Mouse (Mus musculus): ENCODE data around the gene Tgfbr3l.

Tgfbr3l gene

DNA sequence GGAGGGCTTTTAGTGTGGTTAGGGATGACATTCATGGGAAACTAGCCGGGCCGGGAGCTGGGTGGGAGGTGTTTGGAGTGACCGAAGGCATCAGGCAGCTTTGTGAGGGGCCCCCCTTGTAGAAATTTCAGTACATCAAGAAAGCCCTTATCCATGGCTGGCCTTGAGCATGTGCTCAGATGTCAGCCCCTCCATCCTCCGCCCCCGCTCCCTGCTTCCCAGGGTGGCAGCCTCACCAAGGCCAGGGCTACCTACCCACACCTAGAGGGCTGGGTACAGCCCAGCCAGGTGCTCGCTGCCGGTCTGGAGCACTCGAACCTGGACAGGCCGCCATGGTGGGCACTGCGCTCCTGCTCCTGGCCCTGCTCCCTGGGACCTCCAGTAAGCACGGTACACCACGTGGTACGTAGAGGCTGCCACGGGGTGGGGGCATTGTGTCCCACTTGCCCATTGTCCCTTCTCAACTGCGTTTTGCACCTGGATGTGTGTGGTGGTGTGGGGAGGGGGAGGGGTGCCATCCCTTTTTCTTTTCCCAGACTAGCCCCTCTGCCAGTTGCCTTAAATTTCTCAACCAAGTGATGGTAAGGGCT is at the start of gene Tgfbr3l:
Gene Tgfbr3l, plus strand, starts transcription at position 264 of the 590 bp plus-strand sequence.
- Histone ChIP-seq H3K27me3 (ENCODE audit: control insufficient read depth, insufficient read depth, low read length, poor library complexity, severe bottlenecking) (no peaks in the 10 kb centered on the region), H3K36me3 (ENCODE audit: control insufficient read depth, insufficient read depth, low read length, poor library complexity, severe bottlenecking) (peaks cover 16% of the 10 kb centered on the region)
- DNase-seq (ENCODE audit: low read depth, low spot score): no peak

DNA sequence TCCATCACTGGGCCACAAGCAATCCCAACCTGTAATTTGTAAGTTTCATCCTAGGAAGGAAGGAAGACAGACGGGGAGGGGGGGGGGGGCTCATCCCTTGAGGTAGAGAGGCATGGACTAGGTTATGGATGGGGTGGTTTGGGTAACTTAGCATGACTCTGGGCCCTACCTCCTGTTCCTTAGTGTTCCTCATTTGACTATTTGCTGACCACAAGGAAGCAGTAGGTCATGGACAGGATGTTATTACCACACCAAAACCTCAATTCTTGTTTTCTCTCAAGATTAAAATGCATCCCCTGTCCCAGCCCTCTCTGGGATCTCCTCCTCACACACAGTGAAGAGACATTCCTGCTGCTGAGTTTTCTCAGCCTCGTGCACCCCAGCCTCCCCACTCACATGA is 46.7 kb upstream of the Tgfbr3l start:
- no peaks in the 10 kb centered on the region for H3K27me3 ChIP-seq (ENCODE audit: control insufficient read depth, insufficient read depth, low read length, poor library complexity, severe bottlenecking)
- DNase-seq (ENCODE audit: low read depth, low spot score): no peak
- no peaks in the 10 kb centered on the region; the same call in 1 of the 2 replicates for H3K36me3 ChIP-seq (ENCODE audit: control insufficient read depth, insufficient read depth, low read length, poor library complexity, severe bottlenecking)

DNA sequence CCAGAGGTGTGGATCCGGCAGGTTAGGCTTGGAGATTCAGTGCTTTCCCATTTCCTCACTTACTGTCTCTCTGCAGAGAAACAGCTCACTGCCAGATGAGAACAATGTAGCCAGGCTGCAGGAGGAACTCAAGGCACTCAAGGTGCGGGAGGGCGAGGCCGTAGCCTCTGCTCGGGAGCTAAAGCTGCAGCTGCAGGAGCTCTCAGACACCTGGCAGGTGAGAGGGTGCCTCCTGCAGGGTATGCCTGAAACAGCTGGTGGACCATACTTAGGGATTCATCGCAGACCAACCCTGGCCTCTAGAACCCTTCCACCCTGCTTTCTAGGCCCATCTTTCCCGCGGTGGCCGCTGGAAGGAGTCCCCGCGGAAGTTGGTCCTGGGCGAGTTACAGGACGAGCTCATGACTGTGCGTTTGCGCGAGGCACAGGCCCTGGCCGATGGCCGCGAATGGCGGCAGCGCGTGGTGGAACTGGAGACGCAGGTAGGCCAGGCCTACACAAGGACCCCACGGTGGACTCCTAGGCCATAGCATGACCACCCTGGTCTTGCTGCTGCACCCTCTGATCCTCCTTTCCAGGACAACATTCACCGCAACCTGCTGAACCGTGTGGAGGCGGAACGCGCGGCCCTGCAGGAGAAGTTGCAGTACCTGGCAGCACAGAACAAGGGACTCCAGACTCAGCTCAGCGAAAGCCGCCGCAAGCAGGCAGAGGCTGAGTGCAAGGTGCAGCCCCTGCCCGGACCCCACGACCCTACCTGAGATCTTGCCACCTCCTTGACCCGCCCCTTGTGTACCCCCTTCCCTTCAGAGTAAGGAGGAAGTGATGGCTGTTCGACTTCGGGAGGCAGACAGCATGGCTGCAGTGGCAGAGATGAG is 42.5 kb upstream of the Tgfbr3l start:
- no peaks in the 10 kb centered on the region for H3K27me3 ChIP-seq (ENCODE audit: control insufficient read depth, insufficient read depth, low read length, poor library complexity, severe bottlenecking)
- DNase-seq (ENCODE audit: low read depth, low spot score): no peak

DNA sequence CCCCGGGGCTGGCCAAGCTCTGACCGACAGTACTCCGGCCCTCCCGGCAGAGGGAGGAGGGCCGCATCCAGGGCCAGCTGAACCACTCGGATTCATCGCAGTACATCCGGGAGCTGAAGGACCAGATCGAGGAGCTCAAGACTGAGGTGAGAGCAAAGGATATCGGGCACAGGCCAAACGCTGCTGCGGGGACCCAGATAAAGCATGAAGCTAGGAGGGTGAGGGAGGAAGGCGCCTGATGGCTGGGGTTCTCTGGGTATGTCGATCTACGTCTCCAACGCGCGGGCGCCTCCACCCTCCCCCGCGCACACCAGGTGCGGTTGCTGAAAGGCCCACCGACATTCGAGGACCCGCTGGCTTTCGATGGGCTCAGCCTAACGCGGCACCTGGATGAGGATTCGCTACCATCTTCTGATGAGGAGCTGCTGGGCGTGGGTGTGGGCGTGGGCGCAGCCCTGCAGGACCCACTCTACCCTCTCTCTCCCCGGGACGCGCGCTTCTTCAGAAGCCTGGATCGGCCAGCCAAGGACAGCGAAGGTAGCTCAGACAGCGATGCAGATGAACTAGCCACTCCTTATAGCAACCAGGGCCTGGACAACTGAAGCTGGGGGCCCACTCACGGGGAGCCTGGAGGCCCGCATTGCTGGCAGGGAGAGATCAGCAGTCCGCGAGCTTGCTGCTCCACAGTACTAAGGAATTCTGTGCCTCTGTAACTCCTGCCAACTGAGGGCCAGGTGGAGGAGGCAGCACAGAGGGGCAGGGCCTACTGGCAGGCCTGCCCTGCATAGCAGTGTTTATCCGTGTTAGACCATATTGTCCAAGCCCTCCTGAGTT is 41.6 kb upstream of the Tgfbr3l start:
- Histone ChIP-seq H3K27me3 (ENCODE audit: control insufficient read depth, insufficient read depth, low read length, poor library complexity, severe bottlenecking) (no peaks in the 10 kb centered on the region), H3K36me3 (ENCODE audit: control insufficient read depth, insufficient read depth, low read length, poor library complexity, severe bottlenecking) (no peaks in the 10 kb centered on the region; the same call in 1 of the 2 replicates)
- DNase-seq (ENCODE audit: low read depth, low spot score): no peak

More for the DNA sequence above, 42.5 kb upstream of the Tgfbr3l start:
- H3K36me3 ChIP-seq (ENCODE audit: control insufficient read depth, insufficient read depth, low read length, poor library complexity, severe bottlenecking): no peaks in the 10 kb centered on the region; the same call in 1 of the 2 replicates

DNA sequence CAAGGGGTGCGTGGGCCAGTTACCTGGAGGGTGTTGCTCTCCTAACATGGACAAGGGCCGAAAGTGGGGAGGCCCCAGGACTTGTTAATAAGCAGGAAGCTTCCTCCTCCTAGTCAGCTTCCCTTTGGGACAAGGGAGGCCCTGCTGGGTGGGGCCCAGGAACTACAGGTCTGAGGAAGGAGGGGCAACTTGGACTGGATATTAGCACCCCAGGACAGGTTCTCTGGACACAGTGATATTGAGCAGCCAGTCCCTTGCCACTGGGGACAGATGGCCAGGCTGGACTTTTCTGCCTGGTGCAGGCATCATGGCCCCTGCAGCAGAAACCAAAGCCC is 41.0 kb upstream of the Tgfbr3l start:
- Histone ChIP-seq H3K27me3 (ENCODE audit: control insufficient read depth, insufficient read depth, low read length, poor library complexity, severe bottlenecking) (no peaks in the 10 kb centered on the region), H3K36me3 (ENCODE audit: control insufficient read depth, insufficient read depth, low read length, poor library complexity, severe bottlenecking) (no peaks in the 10 kb centered on the region; the same call in 1 of the 2 replicates)
- DNase-seq (ENCODE audit: low read depth, low spot score): no peak

DNA sequence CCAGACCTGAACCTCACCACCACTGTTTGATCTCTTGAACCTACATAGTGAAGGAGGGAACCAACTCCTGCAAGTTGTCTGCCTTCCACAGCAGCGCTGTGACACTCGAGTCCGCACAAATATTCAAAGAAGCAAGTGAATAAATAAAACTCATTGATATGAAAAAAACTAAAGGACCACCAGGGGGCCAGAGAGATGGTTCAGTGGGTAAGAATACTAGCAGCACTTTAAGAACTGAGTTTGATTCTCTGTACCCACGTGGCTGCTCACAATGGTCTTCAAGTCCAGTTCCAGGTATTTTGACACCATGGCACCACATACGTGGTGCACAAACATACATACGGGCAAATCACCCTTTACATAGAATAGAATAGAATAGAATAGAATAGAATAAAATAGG is 36.9 kb upstream of the Tgfbr3l start:
- Histone ChIP-seq H3K27me3 (ENCODE audit: control insufficient read depth, insufficient read depth, low read length, poor library complexity, severe bottlenecking) (no peaks in the 10 kb centered on the region), H3K36me3 (ENCODE audit: control insufficient read depth, insufficient read depth, low read length, poor library complexity, severe bottlenecking) (no peaks in the 10 kb centered on the region; the same call in 1 of the 2 replicates)
- DNase-seq (ENCODE audit: low read depth, low spot score): peak; percentile 12

DNA sequence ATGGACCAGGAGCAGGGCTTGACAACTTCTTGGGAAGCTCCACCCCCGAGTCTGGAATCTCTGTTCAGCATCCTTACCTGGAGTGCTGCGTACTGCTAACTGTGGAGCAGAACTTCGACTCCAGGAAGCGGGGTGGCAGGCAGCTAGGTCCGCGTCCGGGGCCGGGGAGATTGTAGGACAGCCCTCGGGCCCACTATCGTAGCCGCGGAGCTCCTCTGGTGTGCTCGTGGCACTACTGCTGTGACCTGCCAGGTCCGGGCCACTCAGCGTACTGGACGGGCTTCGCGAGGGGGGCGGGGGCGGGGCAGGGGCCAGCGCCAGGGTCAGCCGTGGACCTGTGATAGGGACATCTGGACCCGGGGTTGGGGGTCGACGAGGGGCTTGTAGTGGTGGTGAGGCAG is 35.2 kb upstream of the Tgfbr3l start:
- no peaks in the 10 kb centered on the region for H3K27me3 ChIP-seq (ENCODE audit: control insufficient read depth, insufficient read depth, low read length, poor library complexity, severe bottlenecking)
- no peaks in the 10 kb centered on the region for H3K36me3 ChIP-seq (ENCODE audit: control insufficient read depth, insufficient read depth, low read length, poor library complexity, severe bottlenecking)
- DNase-seq (ENCODE audit: low read depth, low spot score): peak; percentile 35

DNA sequence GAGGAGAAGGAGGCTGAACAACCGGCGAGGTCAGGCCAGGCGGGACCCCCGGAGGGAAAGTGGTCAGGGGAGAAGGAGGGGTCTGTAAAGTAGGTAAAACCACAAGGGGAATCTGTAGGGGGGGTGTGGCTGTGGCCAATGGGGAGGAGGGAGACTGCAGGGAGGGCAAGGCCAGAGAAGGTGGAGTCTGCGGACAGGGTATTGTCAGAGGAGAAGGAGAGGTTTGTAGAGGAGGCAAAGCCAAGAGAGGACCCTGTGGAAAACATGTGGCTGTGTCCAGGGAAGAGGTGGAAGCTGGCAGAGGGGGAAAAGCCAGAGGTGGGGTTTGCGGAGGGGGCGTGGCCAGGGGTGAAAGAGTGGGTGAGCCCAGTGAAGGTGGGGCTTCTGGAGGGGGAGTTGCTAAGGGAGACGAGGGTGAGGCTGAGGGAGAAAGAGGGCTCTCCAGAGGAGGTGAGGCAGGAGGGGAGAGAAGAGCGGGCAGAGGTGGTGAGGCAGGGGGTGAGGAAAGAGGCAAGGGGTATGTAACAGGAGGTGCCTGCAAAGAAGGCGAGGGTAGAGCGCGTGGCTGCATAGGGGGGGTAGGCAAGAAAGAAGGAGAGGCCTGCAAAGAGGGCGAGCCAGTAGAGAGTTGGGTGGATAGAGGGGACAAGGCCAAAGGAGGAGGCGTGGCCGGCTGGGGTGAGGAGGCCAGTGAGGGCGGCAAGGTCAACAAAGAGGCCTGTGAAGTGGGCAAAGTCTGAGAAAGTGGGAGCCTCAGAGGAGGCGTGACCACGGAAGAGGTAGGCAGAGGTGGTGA is 34.6 kb upstream of the Tgfbr3l start:
- H3K27me3 ChIP-seq (ENCODE audit: control insufficient read depth, insufficient read depth, low read length, poor library complexity, severe bottlenecking): no peaks in the 10 kb centered on the region
- peak; percentile 34 for DNase-seq (ENCODE audit: low read depth, low spot score)
- H3K36me3 ChIP-seq (ENCODE audit: control insufficient read depth, insufficient read depth, low read length, poor library complexity, severe bottlenecking): no peaks in the 10 kb centered on the region

DNA sequence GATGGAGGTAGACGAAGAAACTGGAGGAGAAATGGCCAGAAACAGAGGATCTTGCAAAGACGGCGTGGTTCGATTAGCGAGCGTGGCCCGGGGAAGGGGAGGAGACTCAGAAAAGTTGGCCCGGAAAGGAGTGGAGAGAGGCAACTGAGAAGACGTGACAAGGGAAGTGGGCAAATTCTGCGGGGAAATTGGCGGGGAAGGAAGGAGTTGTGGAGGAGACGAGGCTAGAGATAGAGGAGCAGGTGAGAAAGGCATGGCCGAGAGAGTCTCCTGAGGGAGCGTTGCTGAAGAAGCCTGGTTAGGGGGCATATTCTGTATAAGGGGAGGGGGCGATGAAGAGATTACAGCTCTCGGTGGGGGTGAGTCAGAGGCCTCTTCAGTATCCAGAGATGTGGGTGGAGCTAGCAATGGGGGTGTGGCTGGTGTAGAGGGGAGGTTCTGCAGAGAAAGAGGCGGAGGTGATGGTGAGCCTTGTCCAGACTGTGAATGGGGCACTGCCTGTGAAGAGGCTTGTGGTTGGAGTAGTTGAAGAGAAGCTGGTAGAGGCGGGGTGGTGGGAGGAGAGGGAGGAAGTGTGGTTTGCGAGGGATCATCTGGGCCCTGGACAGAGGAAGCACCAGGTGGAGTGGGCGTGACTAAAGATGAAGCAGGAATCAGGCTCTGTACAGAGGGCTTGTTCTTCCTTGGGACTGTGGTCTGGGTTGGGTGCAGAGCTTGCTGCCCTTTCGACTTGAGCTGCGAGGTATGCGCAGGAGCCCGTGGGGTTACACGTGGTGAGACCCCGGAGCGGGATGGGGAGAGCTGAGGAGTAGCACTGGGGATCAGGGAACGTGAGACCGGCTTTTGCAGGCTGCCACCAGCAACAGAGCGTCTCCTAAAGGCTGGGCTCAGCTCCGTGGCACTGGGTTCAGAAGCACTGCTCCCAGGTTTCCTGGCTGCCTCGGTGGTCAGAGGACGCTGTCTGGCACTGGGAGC is 33.7 kb upstream of the Tgfbr3l start:
- peak; percentile 63 for DNase-seq (ENCODE audit: low read depth, low spot score)
- H3K27me3 ChIP-seq (ENCODE audit: control insufficient read depth, insufficient read depth, low read length, poor library complexity, severe bottlenecking): no peaks in the 10 kb centered on the region
- no peaks in the 10 kb centered on the region for H3K36me3 ChIP-seq (ENCODE audit: control insufficient read depth, insufficient read depth, low read length, poor library complexity, severe bottlenecking)

DNA sequence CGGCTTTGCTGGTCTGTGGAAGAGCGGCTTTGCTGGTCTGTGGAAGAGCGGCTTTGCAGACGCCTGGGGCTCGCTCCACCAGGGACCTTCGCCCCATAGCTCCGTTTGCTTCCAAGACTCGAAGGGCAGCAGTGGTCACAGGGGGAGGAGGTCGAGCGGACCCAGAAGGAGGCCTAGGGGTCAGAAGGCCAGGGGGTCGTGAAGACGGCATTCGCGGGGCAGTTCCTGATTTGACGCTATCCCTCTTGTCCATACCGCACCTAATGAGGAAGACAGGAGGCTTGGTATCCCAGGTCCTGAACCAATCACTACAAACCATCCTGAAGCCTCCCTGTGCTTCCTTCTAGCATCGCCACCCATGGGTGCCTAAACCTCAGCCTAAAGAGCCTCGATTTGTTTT is 31.7 kb upstream of the Tgfbr3l start:
- H3K36me3 ChIP-seq (ENCODE audit: control insufficient read depth, insufficient read depth, low read length, poor library complexity, severe bottlenecking): no peaks in the 10 kb centered on the region
- H3K27me3 ChIP-seq (ENCODE audit: control insufficient read depth, insufficient read depth, low read length, poor library complexity, severe bottlenecking): no peaks in the 10 kb centered on the region
- no peak for DNase-seq (ENCODE audit: low read depth, low spot score)

DNA sequence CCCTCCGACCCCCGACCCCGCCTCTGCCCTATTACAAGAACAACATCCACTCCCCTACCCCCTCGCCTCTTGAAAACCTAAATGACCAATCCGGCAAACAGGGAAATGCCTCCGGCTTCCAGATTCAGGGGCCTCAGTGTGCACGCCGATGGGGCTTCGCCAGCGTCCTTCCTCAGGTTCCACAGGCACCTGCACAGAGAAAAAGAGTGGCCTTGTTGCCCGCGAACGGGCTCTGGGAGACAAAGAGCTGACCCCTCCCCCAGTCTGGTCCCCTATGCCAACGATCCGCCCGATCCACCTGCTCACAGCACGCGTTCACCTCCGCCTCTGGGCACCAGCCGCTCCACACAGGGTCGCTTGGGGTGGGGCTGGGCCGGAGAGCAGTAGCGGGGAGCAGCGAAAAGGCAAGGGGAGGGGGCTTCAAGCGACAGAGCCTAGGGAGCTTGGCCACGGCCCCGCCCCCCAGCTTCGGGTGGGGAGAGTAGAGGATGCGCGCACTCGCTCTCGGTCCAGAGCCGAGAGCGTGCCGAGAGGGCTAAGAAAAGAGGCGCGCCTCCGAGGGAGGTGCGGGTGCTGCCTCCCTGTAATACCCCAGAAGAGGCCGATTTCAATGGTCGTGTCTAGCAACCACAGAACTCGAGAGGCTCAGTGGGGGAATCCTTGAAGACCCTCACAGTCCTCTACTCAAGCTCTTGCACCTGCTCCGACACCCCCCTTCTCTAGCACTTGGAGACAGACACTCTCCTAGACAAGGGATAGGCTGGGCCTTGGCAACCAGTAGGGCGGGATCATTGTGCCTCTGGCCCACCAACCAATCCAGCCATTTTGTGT is 31.0 kb upstream of the Tgfbr3l start, which contains the start of gene Prr36:
Gene Prr36, minus strand, starts transcription at position 669 of the 831 bp plus-strand sequence.
- no peaks in the 10 kb centered on the region for H3K36me3 ChIP-seq (ENCODE audit: control insufficient read depth, insufficient read depth, low read length, poor library complexity, severe bottlenecking)
- H3K27me3 ChIP-seq (ENCODE audit: control insufficient read depth, insufficient read depth, low read length, poor library complexity, severe bottlenecking): no peaks in the 10 kb centered on the region
- peak; percentile 5 for DNase-seq (ENCODE audit: low read depth, low spot score)

DNA sequence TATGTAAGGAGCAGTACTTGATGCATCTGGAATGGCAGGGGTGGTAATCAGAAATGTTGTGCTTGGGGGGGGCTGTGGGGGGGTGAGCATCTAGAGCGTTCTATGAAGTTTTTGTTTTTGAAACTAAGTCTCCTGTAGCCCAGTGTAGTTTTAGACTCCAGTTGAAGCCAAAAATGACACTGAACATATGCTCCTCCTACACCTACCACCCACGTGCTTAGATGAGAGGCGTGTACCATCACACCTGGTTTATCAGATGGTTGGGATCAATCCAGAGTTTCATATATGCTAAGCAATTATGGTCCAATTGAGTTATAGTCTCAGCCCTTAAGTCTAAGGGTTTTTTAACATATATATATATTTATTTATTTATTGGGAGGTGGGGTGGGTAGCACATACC is 28.4 kb upstream of the Tgfbr3l start:
- Histone ChIP-seq H3K27me3 (ENCODE audit: control insufficient read depth, insufficient read depth, low read length, poor library complexity, severe bottlenecking) (no peaks in the 10 kb centered on the region), H3K36me3 (ENCODE audit: control insufficient read depth, insufficient read depth, low read length, poor library complexity, severe bottlenecking) (no peaks in the 10 kb centered on the region)
- DNase-seq (ENCODE audit: low read depth, low spot score): no peak

DNA sequence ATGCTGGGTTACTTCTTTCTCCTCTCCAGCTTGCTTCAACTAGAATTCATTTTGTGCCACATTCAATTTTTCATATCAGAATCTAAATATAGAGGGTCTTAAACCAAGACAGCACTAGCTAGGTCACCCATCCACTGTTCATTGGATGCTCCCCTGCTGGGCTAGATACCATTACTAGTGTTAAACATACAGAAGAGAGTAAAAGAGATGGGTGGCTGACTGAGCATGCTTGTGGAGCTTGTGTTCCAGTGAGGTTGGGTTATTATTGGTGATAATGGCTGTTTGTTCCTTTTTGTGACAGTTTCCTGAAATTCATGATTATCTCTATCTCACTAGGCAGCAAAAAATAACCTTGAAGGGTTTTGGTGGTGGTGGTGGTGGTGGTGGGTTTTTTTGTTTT is 26.0 kb upstream of the Tgfbr3l start:
- no peak for DNase-seq (ENCODE audit: low read depth, low spot score)
- H3K27me3 ChIP-seq (ENCODE audit: control insufficient read depth, insufficient read depth, low read length, poor library complexity, severe bottlenecking): no peaks in the 10 kb centered on the region
- no peaks in the 10 kb centered on the region for H3K36me3 ChIP-seq (ENCODE audit: control insufficient read depth, insufficient read depth, low read length, poor library complexity, severe bottlenecking)
